Mouse (Mus musculus): ENCODE data around the gene Gm21637.
"Not testable (repeated sequence)": the region's sequence is repeated elsewhere in the genome, so short reads cannot be mapped to it uniquely, and the experiment has no call there.

The Gm21637 gene

GRCm38 (mm10) chrX:31961744-31962143 lies at the start of gene Gm21637:
Gene Gm21637 (plus strand): TSS chrX:31962044.
- DNase-seq (ENCODE audit: low spot score) = not testable (repeated sequence)
